Mouse (Mus musculus) CH12.LX (cell line): ENCODE measurements around the gene Clca3b. TPM values are rescaled to one million over a fixed set of nuclear protein-coding genes. Genes with fewer than 3 reads are reported as not detected.
"Not testable (repeated sequence)": the region's sequence is repeated elsewhere in the genome, so short reads cannot be mapped to it uniquely, and the experiment has no call there.

Experiments
- DNase-seq: peaks from one replicate; pipeline ENCODE4 v3.0.0-alpha.2; 2013; ENCODE audit errors: extremely low read depth
- H3K27ac ChIP-seq: 2 replicates; pipeline ENCODE4 v1.5.1; 2012; ENCODE audit warnings: low read depth, mild to moderate bottlenecking, control low read depth, moderate library complexity; ENCODE audit not compliant: insufficient read depth
- H3K27me3 ChIP-seq: replicated peaks from 2 replicates; pipeline ENCODE3; 2012; ENCODE audit warnings: inconsistent platforms
- H3K36me3 ChIP-seq, 2 experiments: replicated peaks in 1 of 2; 2 replicates each; pipeline versions ENCODE3 to v1.6.1; 2012; ENCODE audit warnings: inconsistent platforms in 1 of 2, low read length in 1 of 2, mild to moderate bottlenecking in 1 of 2, mixed read lengths in 1 of 2, moderate library complexity in 1 of 2; ENCODE audit not compliant: control insufficient read depth in 1 of 2, insufficient read depth in 1 of 2
- H3K4me1 ChIP-seq, 2 experiments: 2 replicates each; pipeline ENCODE4 v1.6.1; 2012; ENCODE audit warnings: inconsistent platforms in 1 of 2, moderate library complexity in 1 of 2; ENCODE audit not compliant: insufficient read depth in 2 of 2, control insufficient read depth in 1 of 2
- H3K4me2 ChIP-seq: 2 replicates; pipeline ENCODE4 v1.6.1; 2012; ENCODE audit warnings: low read depth, mild to moderate bottlenecking, control low read depth; ENCODE audit not compliant: poor library complexity, insufficient read depth, severe bottlenecking
- H3K4me3 ChIP-seq, 3 experiments: fragments of 150-350 bp in 1 of 3; sonication (generic) in 1 of 3; replicated peaks in 1 of 3; 2 replicates each; pipeline versions ENCODE3 to v1.5.1; 2011 to 2012; ENCODE audit warnings: low read depth in 2 of 3, low read length in 2 of 3, mild to moderate bottlenecking in 2 of 3, moderate library complexity in 2 of 3, control low read depth in 1 of 3, improper control_type of control experiment in 1 of 3, inconsistent platforms in 1 of 3, mixed read lengths in 1 of 3; ENCODE audit not compliant: poor library complexity in 1 of 3
- H3K79me2 ChIP-seq: replicated peaks from 2 replicates; pipeline ENCODE4 v1.6.1; 2012; ENCODE audit warnings: mild to moderate bottlenecking, moderate library complexity; ENCODE audit not compliant: control insufficient read depth, poor library complexity, insufficient read depth, severe bottlenecking; ENCODE audit errors: extremely low read depth
- H3K9ac ChIP-seq: 2 replicates; pipeline ENCODE4 v1.6.1; 2012; ENCODE audit warnings: low read depth, mild to moderate bottlenecking, control low read depth, moderate library complexity; ENCODE audit not compliant: insufficient read depth
- H3K9me3 ChIP-seq: replicated peaks from 2 replicates; pipeline ENCODE3; 2012; ENCODE audit warnings: low read length, inconsistent platforms, mixed read lengths
- CHD1 ChIP-seq: IDR thresholded peaks from 2 replicates; pipeline ENCODE4 v1.6.1; 2012; ENCODE audit warnings: low read depth, low read length, improper control_type of control experiment, inconsistent platforms
- CTCF ChIP-seq, 2 experiments: IDR thresholded peaks in 1 of 2; conservative IDR thresholded peaks in 1 of 2; 2 replicates each; pipeline ENCODE4 v1.5.1; 2011 to 2012; ENCODE audit warnings: low read depth in 2 of 2, low read length in 2 of 2, improper control_type of control experiment in 1 of 2, inconsistent platforms in 1 of 2, mild to moderate bottlenecking in 1 of 2, moderate library complexity in 1 of 2
- ETS1 ChIP-seq: conservative IDR thresholded peaks from 2 replicates; pipeline ENCODE4 v1.6.1; 2012; ENCODE audit warnings: low read depth, mild to moderate bottlenecking, inconsistent platforms, low read length, improper control_type of control experiment, moderate library complexity
- HCFC1 ChIP-seq: IDR thresholded peaks from 2 replicates; pipeline ENCODE4 v1.6.1; 2012; ENCODE audit warnings: low read depth, mild to moderate bottlenecking, inconsistent platforms, low read length, improper control_type of control experiment
- JUND ChIP-seq: conservative IDR thresholded peaks from 2 replicates; pipeline ENCODE4 v1.6.1; 2011; ENCODE audit warnings: low read depth, low read length, improper control_type of control experiment
- KAT2A ChIP-seq: IDR thresholded peaks from 2 replicates; pipeline ENCODE4 v1.6.1; 2012; ENCODE audit warnings: low read length, improper control_type of control experiment, inconsistent platforms; ENCODE audit not compliant: insufficient replicate concordance
- MAFK ChIP-seq: IDR thresholded peaks from 2 replicates; pipeline ENCODE4 v1.6.1; 2011; ENCODE audit warnings: low read length, improper control_type of control experiment; ENCODE audit not compliant: insufficient replicate concordance
- MXI1 ChIP-seq: IDR thresholded peaks from 2 replicates; pipeline ENCODE4 v1.6.1; 2011; ENCODE audit warnings: mild to moderate bottlenecking, low read depth, low read length, improper control_type of control experiment
- NELFE ChIP-seq: IDR thresholded peaks from 2 replicates; pipeline ENCODE4 v1.6.1; 2011; ENCODE audit warnings: low read depth, low read length, improper control_type of control experiment
- PAX5 ChIP-seq: IDR thresholded peaks from 2 replicates; pipeline ENCODE4 v1.6.1; 2012; ENCODE audit warnings: low read length, inconsistent platforms, mixed read lengths
- POLR2A ChIP-seq: IDR thresholded peaks from 2 replicates; pipeline ENCODE4 v1.6.1; 2011; ENCODE audit warnings: low read depth, mild to moderate bottlenecking, improper control_type of control experiment, low read length
- RAD21 ChIP-seq: IDR thresholded peaks from 2 replicates; pipeline ENCODE4 v1.6.1; 2011; ENCODE audit warnings: low read depth, mild to moderate bottlenecking, low read length, improper control_type of control experiment, moderate library complexity
- SIN3A ChIP-seq: IDR thresholded peaks from 2 replicates; pipeline ENCODE4 v1.6.1; 2012; ENCODE audit warnings: low read length, improper control_type of control experiment, inconsistent platforms
- TBP ChIP-seq: conservative IDR thresholded peaks from 2 replicates; pipeline ENCODE4 v1.6.1; 2011; ENCODE audit warnings: low read depth, low read length, improper control_type of control experiment
- TCF12 ChIP-seq: IDR thresholded peaks from 2 replicates; pipeline ENCODE4 v1.6.1; 2014; ENCODE audit warnings: low read depth, mild to moderate bottlenecking, inconsistent platforms, low read length, improper control_type of control experiment
- UBTF ChIP-seq: IDR thresholded peaks from 2 replicates; pipeline ENCODE4 v1.6.1; 2012; ENCODE audit warnings: low read depth, mild to moderate bottlenecking, inconsistent platforms, low read length, improper control_type of control experiment, moderate library complexity
- USF2 ChIP-seq: conservative IDR thresholded peaks from 2 replicates; pipeline ENCODE4 v1.6.1; 2011; ENCODE audit warnings: low read depth, low read length, improper control_type of control experiment
- ZMIZ1 ChIP-seq: IDR thresholded peaks from 2 replicates; pipeline ENCODE4 v1.6.1; 2012; ENCODE audit warnings: low read depth, mild to moderate bottlenecking, inconsistent platforms, low read length, improper control_type of control experiment
- dilution Hi-C: fragments of 300-500 bp; cut with MboI; formaldehyde crosslinking; loops from 2 replicates; pipeline ENCODE4 v1.14.3; 2020; ENCODE audit warnings: low sequenced_read_pairs; ENCODE audit not compliant: extremely low pct_unique_long_range_greater_than_20kb, extremely low pct_ligation_motif_present
- in situ Hi-C: fragments of 300-500 bp; cut with MboI; formaldehyde crosslinking; loops from 3 replicates; pipeline ENCODE4 v1.14.3; 2019; ENCODE audit warnings: low sequenced_read_pairs, low pct_ligation_motif_present, low pct_unique_long_range_greater_than_20kb, mixed read lengths
- polyA plus RNA-seq: library from polyadenylated mRNA; unstranded; fragments of >175 nt; gene quantifications from 2 replicates; pipeline ENCODE4 v1.2.1, GENCODE M21; 2012; ENCODE audit warnings: low read depth; ENCODE audit not compliant: insufficient read length
- total RNA-seq, 2 experiments: library from RNA; depleted of rRNA; stranded (reverse); fragments of 300-350 nt in 1 of 2; fragments of >200 nt in 1 of 2; gene quantifications; 2 replicates each; pipeline ENCODE4 v1.2.3; 2012 to 2014

The Clca3b gene
- total and polyA plus RNA-seq, 3 experiments = not detected

- TF ChIP-seq SIN3A = no peak
- no peak for TF ChIP-seq HCFC1
- TF ChIP-seq NELFE = no peak
- TF ChIP-seq RAD21 = no peak
- TF ChIP-seq PAX5 = no peak
- no peak for TF ChIP-seq TBP
- TF ChIP-seq UBTF = no peak
- TF ChIP-seq ZMIZ1 = no peak
- no peak for TF ChIP-seq USF2
- no peak for TF ChIP-seq POLR2A
- TF ChIP-seq, all 38 proteins: peak for 0
- dilution Hi-C loops = no loop called here
- Histone ChIP-seq H3K79me2 (no peaks in the 10 kb centered on the region), H3K4me2 (no peak overlapping the region), H3K9ac (no peak overlapping the region), H3K9me3 (no peaks in the 10 kb centered on the region), H3K4me1 (no peaks in the 10 kb centered on the region), H3K27ac (no peak overlapping the region), H3K27me3 (no peaks in the 10 kb centered on the region), H3K36me3 (no peaks in the 10 kb centered on the region), H3K4me3 (no peak overlapping the region)
- in situ Hi-C loops = no loop called here
- no peak for DNase-seq
Observed at GRCm38 (mm10) chr3:144890246-144890758, 41.1 kb upstream of the Clca3b start.

GRCm38 (mm10) chr3:144886957-144887356 lies 37.8 kb upstream of the Clca3b start:
- TF ChIP-seq MAFK = no peak
- TF ChIP-seq KAT2A = no peak
- no peak for TF ChIP-seq JUND
- TF ChIP-seq CHD1 = no peak
- TF ChIP-seq TCF12 = no peak
- TF ChIP-seq CTCF (conservative IDR thresholded peaks at IDR 0.05 in 1 of 2, IDR thresholded peaks at IDR 0.05 in 1 of 2; ENCODE audit: low read depth in 2 of 2, low read length in 2 of 2) = no peak
- no peak for TF ChIP-seq ETS1
- no peak for TF ChIP-seq MXI1
- no peak for TF ChIP-seq USF2
- H3K79me2 ChIP-seq = no peaks in the 10 kb centered on the region
- dilution Hi-C loops = no loop called here
- no peaks in the 10 kb centered on the region for H3K4me1 ChIP-seq
- DNase-seq = no peak
- no peak overlapping the region for H3K9ac ChIP-seq
- H3K27ac ChIP-seq = no peak overlapping the region
- no peak overlapping the region for H3K4me2 ChIP-seq
- H3K36me3 ChIP-seq = no peaks in the 10 kb centered on the region
- no peak overlapping the region for H3K4me3 ChIP-seq
- H3K27me3 ChIP-seq = no peaks in the 10 kb centered on the region
- H3K9me3 ChIP-seq = no peaks in the 10 kb centered on the region
- in situ Hi-C loops = no loop called here

- H3K4me1 ChIP-seq, H3K36me3 ChIP-seq, H3K9ac ChIP-seq, dilution Hi-C loops, H3K79me2 ChIP-seq, in situ Hi-C loops, H3K27me3 ChIP-seq, H3K4me3 ChIP-seq, H3K9me3 ChIP-seq, H3K4me2 ChIP-seq, H3K27ac ChIP-seq: not testable (repeated sequence)
- DNase-seq = peak; percentile 23
Observed at GRCm38 (mm10) chr3:144872012-144872411, 22.9 kb upstream of the Clca3b start.
